Mouse (Mus musculus) thymus, adult 18-20 months (tissue): ENCODE results near the gene Sgip1.

Experiments
- DNase-seq, 2 experiments: peaks; one replicate each; pipeline ENCODE4 v3.0.0; 2022; ENCODE audit warnings: mixed read lengths in 2 of 2

Sgip1 gene

GRCm38 (mm10) chr4:102741287-102741686 is at the start of gene Sgip1:
Gene Sgip1, plus strand, starts transcription at chr4:102741297.
- no peak for DNase-seq

- DNase-seq, result no peak
Measured at GRCm38 (mm10) chr4:102691402-102691801, 49.7 kb upstream of the Sgip1 start.

DNA sequence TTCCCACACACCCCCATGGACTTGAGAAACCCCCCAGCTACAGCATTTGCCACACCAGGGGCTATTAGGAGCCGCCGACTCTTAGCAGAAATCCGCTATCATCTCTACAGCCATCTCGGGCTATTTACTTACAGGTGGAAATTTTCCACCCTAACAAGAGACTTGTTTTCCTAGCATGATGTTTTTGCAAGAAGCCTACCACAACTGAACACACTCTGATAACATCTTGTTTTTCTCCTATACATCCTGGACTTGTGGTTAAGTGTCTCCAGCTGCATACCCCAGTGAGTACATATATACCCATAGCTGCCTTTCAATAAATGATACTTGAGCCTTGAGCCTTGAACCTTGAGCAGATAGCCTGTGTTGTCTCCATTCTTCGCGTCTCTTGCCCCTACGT is 43.1 kb upstream of the Sgip1 start:
- no peak for DNase-seq

GRCm38 (mm10) chr4:102711731-102712130 is 29.4 kb upstream of the Sgip1 start:
- DNase-seq, result no peak

DNA sequence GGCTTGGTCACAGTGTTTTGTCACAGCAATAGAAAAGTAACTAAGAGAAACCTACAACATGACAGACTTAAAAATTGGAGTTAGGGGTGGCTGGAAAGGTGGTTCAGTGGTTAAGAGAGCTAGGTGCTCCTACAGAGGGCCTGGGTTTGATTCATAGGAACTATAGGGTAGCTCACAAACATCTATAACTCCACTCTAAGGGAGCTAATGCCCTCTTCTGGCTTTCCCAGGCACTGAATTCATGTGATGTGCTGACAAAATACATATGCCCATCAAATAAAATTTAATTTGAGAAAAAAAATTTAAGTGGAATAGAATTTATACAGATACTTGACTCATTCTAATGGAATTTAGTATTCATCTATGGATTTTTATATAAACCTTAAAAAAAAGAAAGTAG is 25.6 kb upstream of the Sgip1 start:
- DNase-seq, result no peak

GRCm38 (mm10) chr4:102717123-102717828 is 23.8 kb upstream of the Sgip1 start:
- no peak for DNase-seq

DNA sequence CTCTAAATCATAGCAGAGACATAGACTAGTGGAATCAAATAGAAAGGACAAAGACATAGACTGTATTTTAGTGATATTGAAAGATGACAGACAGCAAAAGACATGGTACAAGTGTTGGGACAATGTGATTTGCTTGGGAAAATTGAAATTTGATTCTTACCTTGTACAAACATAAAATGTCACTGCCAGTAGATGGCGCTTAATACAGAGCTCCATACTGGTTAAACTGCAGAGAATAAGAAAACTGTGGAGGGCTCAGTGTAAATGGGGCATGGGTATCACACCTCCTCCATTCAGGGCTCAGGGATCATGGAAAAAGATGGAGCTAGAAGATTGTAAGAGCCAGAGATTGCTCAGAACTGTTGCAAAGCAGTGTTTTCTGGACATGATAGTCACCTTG is 21.6 kb upstream of the Sgip1 start:
- no peak for DNase-seq

GRCm38 (mm10) chr4:102719951-102720350 is 21.1 kb upstream of the Sgip1 start:
- DNase-seq, result no peak

- DNase-seq, result no peak
Measured at GRCm38 (mm10) chr4:102724442-102724841, 16.7 kb upstream of the Sgip1 start.

DNA sequence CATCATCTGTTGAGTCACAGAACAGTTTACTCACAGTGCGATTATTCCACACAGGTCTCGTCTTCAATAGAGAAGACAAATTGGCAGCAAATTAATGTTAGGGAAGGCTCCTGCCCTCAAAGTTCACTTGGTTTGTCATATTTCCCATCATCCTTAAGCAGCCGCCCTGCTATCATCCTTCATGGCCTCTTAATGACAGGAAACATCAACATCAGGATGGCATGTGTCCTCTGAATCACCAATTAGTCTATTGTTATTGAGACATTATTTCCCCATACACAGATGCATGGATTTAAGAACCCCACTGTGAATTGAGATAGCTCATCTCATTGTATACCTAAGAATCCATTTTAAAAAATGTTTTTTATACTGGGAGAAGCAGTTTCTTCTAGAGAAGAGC is 10.1 kb upstream of the Sgip1 start:
- no peak for DNase-seq

- no peak for DNase-seq
Measured at GRCm38 (mm10) chr4:102734022-102734657, 7.0 kb upstream of the Sgip1 start.

- DNase-seq, result no peak
Measured at GRCm38 (mm10) chr4:102753334-102754090, 12.4 kb downstream of the Sgip1 start.

DNA sequence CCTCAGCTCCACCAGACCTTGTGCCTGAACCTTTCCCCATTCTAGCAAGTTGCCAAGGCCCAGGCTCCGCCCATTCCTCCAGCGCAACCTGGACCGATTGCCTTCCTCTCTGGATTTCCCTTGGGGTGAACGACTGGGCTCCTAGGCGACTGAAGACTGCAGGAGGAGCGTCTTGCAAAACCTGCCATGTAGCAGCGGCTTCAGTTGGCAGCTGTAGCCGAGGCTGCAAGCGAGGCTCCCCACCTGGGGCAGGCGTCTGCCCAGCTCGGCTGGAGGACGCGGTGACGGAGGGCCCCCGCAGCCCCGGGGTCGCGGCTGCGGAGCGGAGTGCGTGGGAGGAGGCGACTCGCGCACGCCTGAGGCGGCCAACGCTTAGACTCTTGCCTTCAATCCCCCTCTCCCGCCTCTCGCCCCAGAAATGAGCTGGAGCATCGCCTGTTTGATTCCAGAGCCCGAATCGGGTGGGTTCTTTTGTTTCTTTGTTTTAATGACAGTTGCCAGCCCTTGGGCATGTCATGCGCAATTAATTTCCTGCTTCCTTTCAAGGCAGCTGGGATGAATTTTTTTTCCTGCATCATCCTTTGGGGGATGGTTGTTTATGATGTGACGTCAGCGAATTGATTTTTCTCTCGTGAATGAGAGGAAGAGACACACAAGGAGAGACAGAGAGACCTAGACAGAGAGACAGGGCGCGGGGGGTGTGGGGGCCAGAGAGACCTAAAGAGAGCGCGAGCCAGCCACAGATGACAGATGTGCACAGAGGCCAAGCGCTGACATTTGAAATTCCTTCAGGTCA is 18.2 kb downstream of the Sgip1 start:
- DNase-seq, result peak in 1 of 2 experiments; percentile 8

GRCm38 (mm10) chr4:102760042-102760821 is 19.1 kb downstream of the Sgip1 start:
- peak; percentile 26 to 27 for DNase-seq

- DNase-seq, result no peak
Measured at GRCm38 (mm10) chr4:102762075-102762474, 21.0 kb downstream of the Sgip1 start.

DNA sequence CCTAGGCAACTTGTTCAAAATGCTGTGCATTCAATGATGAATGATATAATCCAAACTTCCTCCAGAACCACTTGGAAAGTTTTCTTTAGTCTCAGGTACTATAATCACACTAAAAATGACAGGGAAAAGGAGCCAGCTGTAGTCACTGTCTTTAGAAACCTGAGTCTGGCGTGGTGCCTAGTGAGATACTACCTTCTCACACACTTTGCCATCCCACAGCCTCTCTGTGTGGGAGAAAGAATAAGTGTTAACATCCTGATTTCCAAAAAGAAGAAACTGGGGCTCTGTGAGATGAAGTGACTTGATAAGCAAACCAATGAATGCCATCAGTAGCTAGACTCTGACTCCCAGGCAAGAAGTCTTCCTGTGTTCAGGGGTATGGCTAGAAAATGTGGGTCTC is 28.0 kb downstream of the Sgip1 start:
- no peak for DNase-seq

DNA sequence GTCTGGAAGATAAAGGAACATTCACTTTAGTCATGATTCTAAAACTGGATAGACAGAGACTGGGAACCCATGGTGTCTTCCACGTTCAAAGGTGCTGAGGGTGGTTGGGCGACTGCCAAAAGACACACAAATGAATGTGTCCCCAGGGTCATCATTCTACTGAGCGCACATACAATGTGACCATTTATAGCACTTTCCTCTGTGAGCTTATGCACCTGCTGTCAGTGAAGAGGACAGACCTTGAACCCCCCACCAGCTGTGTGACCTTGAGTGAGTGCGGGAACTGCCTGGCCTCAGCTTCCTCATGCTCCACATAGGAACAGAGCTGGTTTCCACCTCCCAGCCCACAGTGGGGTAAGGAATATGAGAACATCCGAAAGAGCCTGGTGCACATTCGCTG is 28.8 kb downstream of the Sgip1 start:
- no peak for DNase-seq

DNA sequence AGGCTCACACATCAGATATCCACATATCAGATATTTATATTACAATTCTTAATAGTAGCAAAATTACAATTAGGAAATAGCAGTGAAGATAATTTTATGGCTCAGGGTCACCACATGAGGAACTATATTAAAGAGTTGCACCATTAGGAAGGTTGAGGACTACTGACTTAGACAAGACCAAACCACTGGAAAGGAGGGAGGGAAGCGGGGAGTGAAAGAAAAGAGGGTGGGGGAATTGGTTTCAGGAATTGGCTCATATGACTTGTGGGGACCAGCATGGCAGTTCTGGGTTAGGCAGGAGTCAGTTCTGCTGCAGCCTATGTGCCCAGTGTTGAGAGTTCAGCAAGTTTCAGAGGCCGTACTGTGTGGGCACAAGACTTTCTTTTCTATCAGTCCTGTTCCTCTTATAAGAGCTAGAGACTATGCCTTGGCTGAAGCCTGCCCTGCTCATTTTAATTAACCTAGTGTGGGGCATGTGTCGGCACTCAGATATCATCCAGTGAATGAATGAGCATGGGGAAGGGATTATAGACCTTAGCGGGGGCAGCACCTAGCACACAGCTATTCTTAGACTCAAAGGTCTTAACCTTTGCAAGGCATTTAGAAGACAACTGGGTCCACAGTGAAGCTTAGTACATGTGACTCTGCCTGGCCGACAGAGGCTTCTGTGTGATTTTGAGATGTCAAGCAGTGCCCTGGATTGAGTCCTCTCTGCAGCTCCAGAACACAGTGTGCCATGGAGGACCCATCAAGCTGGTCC is 30.7 kb downstream of the Sgip1 start:
- DNase-seq, result no peak

- DNase-seq, result no peak
Measured at GRCm38 (mm10) chr4:102773225-102773624, 32.1 kb downstream of the Sgip1 start.

DNA sequence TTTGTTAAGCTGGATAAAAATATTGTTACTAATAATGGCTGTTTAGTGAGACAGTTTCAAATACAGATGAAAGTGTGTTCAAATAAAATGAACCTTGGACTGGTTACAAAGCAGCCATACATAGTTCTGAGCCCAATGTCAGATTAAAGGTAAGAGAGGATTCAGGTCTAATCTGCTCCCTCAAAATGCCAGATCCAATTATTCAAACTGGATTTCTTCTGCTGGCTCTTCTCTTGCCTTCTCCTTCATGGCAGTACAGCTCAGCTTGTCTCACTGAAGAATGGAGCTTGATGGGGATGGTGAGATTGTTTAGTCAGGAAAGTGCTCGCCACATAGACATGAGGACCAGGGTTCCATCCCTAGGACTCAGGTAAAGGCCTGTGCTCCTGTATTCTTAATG is 32.7 kb downstream of the Sgip1 start:
- no peak for DNase-seq

- no peak for DNase-seq
Measured at GRCm38 (mm10) chr4:102774549-102774948, 33.5 kb downstream of the Sgip1 start.
